Mouse (Mus musculus): Measurements from ENCODE around the gene Kcnc3. TPM values are rescaled to one million over a fixed set of nuclear protein-coding genes. Genes with fewer than 3 reads are reported as not detected.

Kcnc3 gene
- polyA plus RNA-seq, 1 experiment from 2014 or later = 0.18 TPM

DNA sequence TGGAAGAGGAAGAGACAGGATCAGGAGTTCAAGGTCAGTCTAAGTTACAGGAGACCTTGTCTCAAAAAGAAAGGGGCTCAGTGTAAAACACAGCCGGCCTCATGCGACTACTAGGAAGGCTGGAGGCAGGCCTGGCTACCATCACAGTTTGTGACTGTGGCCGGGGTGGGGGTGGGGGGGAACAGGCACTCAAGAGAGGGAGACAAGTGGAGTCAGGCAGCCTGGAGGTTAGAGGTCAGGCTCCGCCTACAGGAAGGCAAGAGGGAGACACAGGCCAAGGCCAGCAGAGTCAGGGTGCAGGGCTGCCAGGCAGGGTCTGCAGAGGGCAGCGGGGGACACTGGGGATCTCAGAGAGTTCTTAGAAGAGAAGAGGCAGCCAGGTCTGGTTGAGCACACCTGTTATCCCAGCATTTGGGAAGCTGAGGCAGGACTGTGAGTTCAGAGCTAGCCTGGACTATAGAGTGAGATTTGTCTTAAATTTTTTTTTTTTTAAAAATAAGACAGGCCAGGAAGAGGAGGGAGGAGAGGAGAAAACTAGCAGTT, 6.6 kb downstream of the Kcnc3 start:
- no peaks in the 10 kb centered on the region for H3K4me1 ChIP-seq (ENCODE audit: control insufficient read depth, insufficient read depth, low read length)
- WGBS = 72% methylated on average over 5 of the region's 5 CpGs

DNA sequence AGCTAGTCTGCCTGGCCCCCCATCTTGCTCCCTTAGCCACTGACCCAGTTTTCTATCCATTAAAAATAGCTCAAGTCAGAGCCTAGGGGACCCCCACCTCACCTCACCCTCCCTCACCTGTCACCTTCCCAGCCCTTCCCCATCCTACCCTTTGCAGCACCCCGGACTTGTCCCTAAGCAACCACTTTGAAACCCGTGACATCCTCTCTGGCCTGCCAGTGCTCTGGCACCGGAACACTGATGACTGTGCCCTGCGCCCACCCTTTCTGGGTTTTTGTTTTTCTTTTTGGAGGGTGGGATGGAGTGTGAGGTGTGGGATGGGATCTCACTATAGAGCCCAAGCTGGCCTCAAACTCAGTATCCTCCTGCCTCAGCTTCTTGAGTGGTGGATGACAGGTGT, 7.2 kb downstream of the Kcnc3 start:
- 82% methylated on average over 4 of the region's 4 CpGs for WGBS
- no peak overlapping the region for H3K4me2 ChIP-seq (replicated peaks; ENCODE audit: low read depth, low read length)
- no peaks in the 10 kb centered on the region for H3K36me3 ChIP-seq (ENCODE audit: control insufficient read depth, insufficient read depth, low read length)
- peaks cover 32% of the 10 kb centered on the region for H3K27me3 ChIP-seq (ENCODE audit: control insufficient read depth, insufficient read depth, low read length)
- H3K9me3 ChIP-seq (ENCODE audit: control insufficient read depth, low read length) = no peaks in the 10 kb centered on the region
- no peak overlapping the region for H3K27ac ChIP-seq (ENCODE audit: low read depth, low read length)
- H3K9ac ChIP-seq (ENCODE audit: low read depth, low read length) = no peak overlapping the region
- H3K4me1 ChIP-seq (ENCODE audit: control insufficient read depth, insufficient read depth, low read length) = no peaks in the 10 kb centered on the region
- H3K4me3 ChIP-seq (ENCODE audit: low read length) = no peak overlapping the region
- no peak for ATAC-seq (ENCODE audit: low FRiP score, low TSS enrichment)

More for the DNA sequence above, 6.6 kb downstream of the Kcnc3 start:
- Histone ChIP-seq H3K4me3 (ENCODE audit: low read length) (no peak overlapping the region), H3K27me3 (ENCODE audit: control insufficient read depth, insufficient read depth, low read length) (peaks cover 32% of the 10 kb centered on the region), H3K36me3 (ENCODE audit: control insufficient read depth, insufficient read depth, low read length) (no peaks in the 10 kb centered on the region), H3K9me3 (ENCODE audit: control insufficient read depth, low read length) (no peaks in the 10 kb centered on the region), H3K4me2 (replicated peaks; ENCODE audit: low read depth, low read length) (no peak overlapping the region), H3K27ac (ENCODE audit: low read depth, low read length) (no peak overlapping the region), H3K9ac (ENCODE audit: low read depth, low read length) (no peak overlapping the region)
- ATAC-seq (ENCODE audit: low FRiP score, low TSS enrichment) = no peak

GRCm38 (mm10) chr7:44598336-44598735, 7.9 kb downstream of the Kcnc3 start:
- 77% methylated on average over 11 of the region's 12 CpGs for WGBS
- Histone ChIP-seq H3K4me1 (ENCODE audit: control insufficient read depth, insufficient read depth, low read length) (no peaks in the 10 kb centered on the region), H3K4me3 (ENCODE audit: low read length) (no peak overlapping the region), H3K9ac (ENCODE audit: low read depth, low read length) (no peak overlapping the region), H3K27me3 (ENCODE audit: control insufficient read depth, insufficient read depth, low read length) (peaks cover 32% of the 10 kb centered on the region), H3K36me3 (ENCODE audit: control insufficient read depth, insufficient read depth, low read length) (no peaks in the 10 kb centered on the region), H3K9me3 (ENCODE audit: control insufficient read depth, low read length) (no peaks in the 10 kb centered on the region), H3K4me2 (replicated peaks; ENCODE audit: low read depth, low read length) (no peak overlapping the region), H3K27ac (ENCODE audit: low read depth, low read length) (no peak overlapping the region)
- ATAC-seq (ENCODE audit: low FRiP score, low TSS enrichment) = no peak

- Histone ChIP-seq H3K27me3 (ENCODE audit: control insufficient read depth, insufficient read depth, low read length) (peaks cover 51% of the 10 kb centered on the region), H3K9ac (ENCODE audit: low read depth, low read length) (no peak overlapping the region), H3K4me2 (replicated peaks; ENCODE audit: low read depth, low read length) (no peak overlapping the region), H3K27ac (ENCODE audit: low read depth, low read length) (no peak overlapping the region), H3K4me3 (ENCODE audit: low read length) (no peak overlapping the region), H3K4me1 (ENCODE audit: control insufficient read depth, insufficient read depth, low read length) (no peaks in the 10 kb centered on the region), H3K36me3 (ENCODE audit: control insufficient read depth, insufficient read depth, low read length) (no peaks in the 10 kb centered on the region), H3K9me3 (ENCODE audit: control insufficient read depth, low read length) (no peaks in the 10 kb centered on the region)
- ATAC-seq (ENCODE audit: low FRiP score, low TSS enrichment) = no peak
- 85% methylated on average over 10 of the region's 10 CpGs for WGBS
These were observed 10.3 kb downstream of the Kcnc3 start for GRCm38 (mm10) chr7:44600691-44601262.

DNA sequence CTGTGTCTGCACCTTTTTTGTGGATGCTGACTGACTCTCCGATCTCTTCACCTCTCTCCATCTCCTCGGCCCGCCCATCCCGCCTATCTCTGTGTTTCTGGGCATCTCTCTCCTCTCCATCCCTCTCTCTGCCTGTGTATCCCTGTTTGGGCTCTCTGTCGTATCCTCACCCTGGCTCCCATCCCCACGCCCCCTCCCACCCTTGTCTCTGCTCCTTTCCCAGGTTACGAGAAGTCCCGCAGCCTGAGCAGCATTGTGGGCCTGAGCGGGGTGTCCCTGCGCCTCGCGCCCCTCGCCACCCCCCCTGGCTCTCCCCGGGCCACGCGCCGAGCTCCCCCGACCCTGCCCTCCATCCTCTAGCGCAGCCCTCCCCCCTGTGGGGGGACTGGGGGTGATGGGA, 11.2 kb downstream of the Kcnc3 start:
- H3K4me3 ChIP-seq (ENCODE audit: low read length) = no peak overlapping the region
- ATAC-seq (ENCODE audit: low FRiP score, low TSS enrichment) = no peak
- no peaks in the 10 kb centered on the region for H3K36me3 ChIP-seq (ENCODE audit: control insufficient read depth, insufficient read depth, low read length)
- no peaks in the 10 kb centered on the region for H3K4me1 ChIP-seq (ENCODE audit: control insufficient read depth, insufficient read depth, low read length)
- WGBS = 14% methylated on average over 19 of the region's 19 CpGs
- H3K27ac ChIP-seq (ENCODE audit: low read depth, low read length) = no peak overlapping the region
- no peaks in the 10 kb centered on the region for H3K9me3 ChIP-seq (ENCODE audit: control insufficient read depth, low read length)
- H3K27me3 ChIP-seq (ENCODE audit: control insufficient read depth, insufficient read depth, low read length) = peaks cover 60% of the 10 kb centered on the region
- no peak overlapping the region for H3K9ac ChIP-seq (ENCODE audit: low read depth, low read length)
- no peak overlapping the region for H3K4me2 ChIP-seq (replicated peaks; ENCODE audit: low read depth, low read length)

- Histone ChIP-seq H3K4me3 (ENCODE audit: low read length) (no peak overlapping the region), H3K27me3 (ENCODE audit: control insufficient read depth, insufficient read depth, low read length) (peaks cover 68% of the 10 kb centered on the region), H3K9me3 (ENCODE audit: control insufficient read depth, low read length) (no peaks in the 10 kb centered on the region), H3K9ac (ENCODE audit: low read depth, low read length) (no peak overlapping the region), H3K4me1 (ENCODE audit: control insufficient read depth, insufficient read depth, low read length) (no peaks in the 10 kb centered on the region), H3K27ac (ENCODE audit: low read depth, low read length) (no peak overlapping the region), H3K4me2 (replicated peaks; ENCODE audit: low read depth, low read length) (no peak overlapping the region), H3K36me3 (ENCODE audit: control insufficient read depth, insufficient read depth, low read length) (no peaks in the 10 kb centered on the region)
- ATAC-seq (ENCODE audit: low FRiP score, low TSS enrichment) = no peak
- WGBS = 10% methylated on average over 11 of the region's 11 CpGs
These were observed 12.0 kb downstream of the Kcnc3 start for GRCm38 (mm10) chr7:44602443-44602842.

GRCm38 (mm10) chr7:44603186-44603855, 12.9 kb downstream of the Kcnc3 start:
- Histone ChIP-seq H3K9me3 (ENCODE audit: control insufficient read depth, low read length) (no peaks in the 10 kb centered on the region), H3K4me3 (ENCODE audit: low read length) (peak overlapping the region; percentile 27; the same call in 1 of the 2 replicates), H3K4me2 (replicated peaks; ENCODE audit: low read depth, low read length) (peak overlapping the region; percentile 45), H3K36me3 (ENCODE audit: control insufficient read depth, insufficient read depth, low read length) (no peaks in the 10 kb centered on the region), H3K4me1 (ENCODE audit: control insufficient read depth, insufficient read depth, low read length) (no peaks in the 10 kb centered on the region), H3K9ac (ENCODE audit: low read depth, low read length) (no peak overlapping the region), H3K27me3 (ENCODE audit: control insufficient read depth, insufficient read depth, low read length) (peaks cover 68% of the 10 kb centered on the region), H3K27ac (ENCODE audit: low read depth, low read length) (no peak overlapping the region)
- 2% methylated on average over 20 of the region's 20 CpGs for WGBS
- no peak for ATAC-seq (ENCODE audit: low FRiP score, low TSS enrichment)

- H3K4me3 ChIP-seq (ENCODE audit: low read length) = peak overlapping the region; percentile 27
- no peaks in the 10 kb centered on the region for H3K4me1 ChIP-seq (ENCODE audit: control insufficient read depth, insufficient read depth, low read length)
- H3K27ac ChIP-seq (ENCODE audit: low read depth, low read length) = no peak overlapping the region
- H3K4me2 ChIP-seq (replicated peaks; ENCODE audit: low read depth, low read length) = peak overlapping the region; percentile 45
- peaks cover 68% of the 10 kb centered on the region for H3K27me3 ChIP-seq (ENCODE audit: control insufficient read depth, insufficient read depth, low read length)
- H3K36me3 ChIP-seq (ENCODE audit: control insufficient read depth, insufficient read depth, low read length) = no peaks in the 10 kb centered on the region
- peak; percentile 72 for ATAC-seq (ENCODE audit: low FRiP score, low TSS enrichment)
- WGBS = under 1% methylated on average over 19 of the region's 25 CpGs
- H3K9me3 ChIP-seq (ENCODE audit: control insufficient read depth, low read length) = no peaks in the 10 kb centered on the region
- H3K9ac ChIP-seq (ENCODE audit: low read depth, low read length) = 0 out of 2 replicates have a peak overlapping the region, but pooled peaks have one; percentile 2
These were observed 13.7 kb downstream of the Kcnc3 start for GRCm38 (mm10) chr7:44604139-44604606.

- H3K36me3 ChIP-seq (ENCODE audit: control insufficient read depth, insufficient read depth, low read length) = no peaks in the 10 kb centered on the region
- ATAC-seq (ENCODE audit: low FRiP score, low TSS enrichment) = peak; percentile 20; the same call in 1 of the 2 replicates
- H3K9me3 ChIP-seq (ENCODE audit: control insufficient read depth, low read length) = no peaks in the 10 kb centered on the region
- H3K9ac ChIP-seq (ENCODE audit: low read depth, low read length) = no peak overlapping the region
- H3K4me2 ChIP-seq (replicated peaks; ENCODE audit: low read depth, low read length) = peak overlapping the region; percentile 45
- 2% methylated on average over 8 of the region's 8 CpGs for WGBS
- H3K4me1 ChIP-seq (ENCODE audit: control insufficient read depth, insufficient read depth, low read length) = no peaks in the 10 kb centered on the region
- peaks cover 68% of the 10 kb centered on the region for H3K27me3 ChIP-seq (ENCODE audit: control insufficient read depth, insufficient read depth, low read length)
- peak overlapping the region; percentile 27 for H3K4me3 ChIP-seq (ENCODE audit: low read length)
- H3K27ac ChIP-seq (ENCODE audit: low read depth, low read length) = no peak overlapping the region
These were observed 14.2 kb downstream of the Kcnc3 start for GRCm38 (mm10) chr7:44604619-44605018.

All from kidney, embryonic 14.5 days (tissue).